Mouse (Mus musculus) limb, embryonic 12.5 days (tissue): ENCODE data around the gene Atxn1l. TPM values are rescaled to one million over a fixed set of nuclear protein-coding genes. Genes with fewer than 3 reads are reported as not detected.

Experiments used
- ATAC-seq: fragments of 200-750 bp; cut with Nextera tagmentation; 2 replicates; pipeline ENCODE4 v1.8.0; 2017; ENCODE audit warnings: low read depth, moderate TSS enrichment; ENCODE audit not compliant: insufficient number of reproducible peaks, insufficient read depth, low FRiP score, low TSS enrichment
- H3K27ac ChIP-seq: fragments of 300-500 bp; sonication (generic); 2 replicates; pipeline ENCODE4 v1.5.1; 2016; ENCODE audit warnings: mild to moderate bottlenecking, moderate library complexity
- H3K27me3 ChIP-seq: fragments of 300-500 bp; sonication (generic); 2 replicates; pipeline ENCODE4 v1.6.1; 2016; ENCODE audit warnings: mild to moderate bottlenecking, moderate library complexity
- H3K36me3 ChIP-seq: fragments of 300-500 bp; sonication (generic); 2 replicates; pipeline ENCODE4 v1.6.1; 2016; ENCODE audit warnings: mild to moderate bottlenecking, moderate library complexity
- H3K4me1 ChIP-seq: fragments of 300-500 bp; sonication (generic); replicated peaks from 2 replicates; pipeline ENCODE4 v1.6.1; 2016
- H3K4me2 ChIP-seq: fragments of 300-500 bp; sonication (generic); 2 replicates; pipeline ENCODE4 v1.6.1; 2016; ENCODE audit warnings: mild to moderate bottlenecking, moderate library complexity
- H3K4me3 ChIP-seq: fragments of 300-500 bp; sonication (generic); replicated peaks from 2 replicates; pipeline ENCODE4 v1.5.1; 2016; ENCODE audit warnings: mild to moderate bottlenecking
- H3K9ac ChIP-seq: fragments of 300-500 bp; sonication (generic); replicated peaks from 2 replicates; pipeline ENCODE4 v1.6.1; 2016; ENCODE audit warnings: mild to moderate bottlenecking, moderate library complexity
- H3K9me3 ChIP-seq: fragments of 300-500 bp; sonication (generic); 2 replicates; pipeline ENCODE4 v1.6.1; 2016; ENCODE audit warnings: mild to moderate bottlenecking, moderate library complexity
- WGBS: fragments of 180-500 bp; shearing (Covaris S2); methylation state at CpG from one replicate; pipeline ENCODE4 v1.1.7; 2016; 5-methylcytosine and 5-hydroxymethylcytosine counted together
- polyA plus RNA-seq: library from polyadenylated mRNA; unstranded; fragments of >200 nt; fragmentation: Nextera tagmentation; extraction: Ambion mirVana; gene quantifications from 2 replicates; pipeline ENCODE4 v1.2.1, GENCODE M21; 2016

The Atxn1l gene
- polyA plus RNA-seq, 1 experiment from 2014 or later, result 9.2 TPM

DNA sequence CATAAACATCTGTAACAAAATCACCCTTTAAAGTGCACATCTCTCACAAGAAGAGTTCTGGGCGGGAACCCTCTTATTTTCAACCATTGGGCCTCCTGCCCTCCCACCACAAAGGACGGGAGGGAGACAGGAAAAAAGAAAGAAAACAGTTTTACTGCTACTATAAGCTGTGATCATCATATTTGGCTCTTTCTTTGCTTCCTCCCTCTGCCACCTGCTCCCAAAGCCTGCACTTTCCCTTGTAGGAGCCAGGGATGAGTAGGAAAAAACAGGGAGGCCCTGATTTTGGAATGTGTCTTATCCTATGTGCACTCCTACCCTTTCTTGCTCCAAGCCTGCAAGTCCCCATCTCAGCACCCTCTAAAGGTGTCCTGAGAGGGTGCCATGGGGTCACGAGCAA, 6.5 kb downstream of the Atxn1l start:
- H3K27me3 ChIP-seq, result no peaks in the 10 kb centered on the region
- H3K4me3 ChIP-seq, result no peak overlapping the region
- peaks cover 82% of the 10 kb centered on the region for H3K36me3 ChIP-seq
- ATAC-seq, result no peak
- H3K9me3 ChIP-seq, result no peaks in the 10 kb centered on the region
- H3K4me1 ChIP-seq, result peaks cover under 1% of the 10 kb centered on the region; the same call in 1 of the 2 replicates
- no peak overlapping the region for H3K27ac ChIP-seq
- H3K4me2 ChIP-seq, result no peak overlapping the region
- no peak overlapping the region for H3K9ac ChIP-seq
- WGBS, result 85% methylated on average over 3 of the region's 3 CpGs

DNA sequence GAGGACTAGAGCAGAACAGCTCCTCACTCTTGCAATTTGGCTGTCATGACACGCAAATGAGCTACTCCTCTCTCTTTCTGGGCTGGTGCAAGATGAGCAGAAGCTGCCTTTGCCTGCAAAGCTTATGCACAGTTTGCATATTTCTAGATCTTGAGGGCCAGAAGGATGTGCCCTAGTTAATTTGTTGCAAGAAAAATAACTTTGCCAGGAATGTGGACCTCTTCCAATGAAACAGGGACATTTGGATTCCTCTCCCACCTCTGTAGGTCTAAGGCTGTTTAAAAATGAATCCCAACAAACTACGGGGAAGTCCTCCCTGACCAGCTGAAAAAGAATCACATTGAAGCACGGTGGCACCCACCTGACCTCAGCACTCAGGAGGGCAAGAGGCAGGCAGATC, 12.4 kb downstream of the Atxn1l start:
- peaks cover 94% of the 10 kb centered on the region for H3K36me3 ChIP-seq
- H3K9me3 ChIP-seq, result no peaks in the 10 kb centered on the region
- no peaks in the 10 kb centered on the region for H3K4me1 ChIP-seq
- H3K27me3 ChIP-seq, result no peaks in the 10 kb centered on the region
- no peak overlapping the region for H3K4me2 ChIP-seq
- 90% methylated on average over 3 of the region's 3 CpGs for WGBS
- H3K27ac ChIP-seq, result no peak overlapping the region
- no peak overlapping the region for H3K4me3 ChIP-seq
- ATAC-seq, result no peak
- no peak overlapping the region for H3K9ac ChIP-seq

DNA sequence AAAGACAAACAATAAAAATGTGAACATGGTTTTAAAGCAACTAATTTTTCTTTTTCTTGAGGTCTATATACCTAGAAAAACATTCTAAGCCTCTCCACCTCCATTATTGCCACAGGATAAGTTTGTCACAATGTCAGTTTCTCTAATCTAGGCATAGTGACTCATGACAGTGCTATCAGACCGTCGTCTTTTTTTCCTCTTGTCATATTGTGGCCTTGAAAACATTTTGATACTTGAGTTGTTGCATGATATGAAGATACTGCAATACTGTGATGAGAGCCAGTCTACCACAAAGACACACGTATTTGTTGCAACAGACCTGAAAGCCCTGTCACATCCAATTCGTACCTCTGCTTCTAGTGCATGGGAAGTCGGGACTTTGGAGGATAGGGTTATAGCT, 22.6 kb downstream of the Atxn1l start:
- ATAC-seq, result no peak
- Histone ChIP-seq H3K36me3 (peaks cover 95% of the 10 kb centered on the region), H3K4me2 (no peak overlapping the region), H3K27ac (no peak overlapping the region), H3K9ac (no peak overlapping the region), H3K4me1 (no peaks in the 10 kb centered on the region), H3K9me3 (no peaks in the 10 kb centered on the region), H3K27me3 (no peaks in the 10 kb centered on the region), H3K4me3 (no peak overlapping the region)
- WGBS, result 91% methylated on average over 5 of the region's 5 CpGs

DNA sequence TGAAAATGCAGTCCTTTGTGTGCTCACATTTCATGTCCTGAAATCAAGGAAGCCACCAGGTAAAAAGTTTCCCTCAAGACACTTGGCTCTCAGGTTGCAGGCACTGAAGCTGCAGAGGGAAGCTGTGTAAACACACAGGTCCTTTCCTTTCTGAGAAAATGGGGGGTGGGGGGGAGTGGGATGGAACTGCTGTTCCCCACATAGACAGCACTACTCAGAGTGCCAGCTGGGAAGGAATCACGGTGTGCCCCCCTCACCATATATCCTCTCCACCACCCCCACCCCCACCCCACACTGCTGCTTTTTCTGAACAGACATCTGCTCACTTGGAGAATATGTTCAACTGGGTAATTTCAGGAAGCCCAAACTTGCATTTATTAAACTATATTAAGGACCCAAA, 25.0 kb downstream of the Atxn1l start:
- Histone ChIP-seq H3K27me3 (no peaks in the 10 kb centered on the region), H3K9ac (no peak overlapping the region), H3K27ac (no peak overlapping the region), H3K36me3 (peaks cover 95% of the 10 kb centered on the region), H3K4me1 (peaks cover 8% of the 10 kb centered on the region), H3K4me2 (no peak overlapping the region), H3K9me3 (no peaks in the 10 kb centered on the region), H3K4me3 (no peak overlapping the region)
- ATAC-seq, result no peak
- WGBS, result 92% methylated on average over 1 of the region's 1 CpGs

DNA sequence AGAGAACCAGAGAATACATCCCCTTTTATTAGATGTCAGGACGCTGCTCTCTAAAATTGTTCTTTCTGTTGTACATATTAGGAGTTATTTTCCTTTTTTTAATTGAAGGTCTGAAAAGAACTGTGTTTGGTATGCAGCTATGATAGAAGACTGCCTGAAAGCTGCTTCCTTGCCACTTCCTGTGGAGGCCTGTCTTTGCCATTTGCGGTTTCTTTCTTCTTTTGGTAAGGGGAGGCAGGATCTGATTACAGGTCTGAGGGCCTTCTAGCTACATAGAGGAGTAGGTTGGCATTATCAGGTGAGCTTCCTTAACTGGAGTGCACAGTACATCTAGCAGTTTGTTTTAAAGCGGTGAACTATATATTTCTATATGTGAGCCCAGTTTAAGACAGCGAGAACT, 29.6 kb downstream of the Atxn1l start:
- peaks cover 54% of the 10 kb centered on the region for H3K36me3 ChIP-seq
- H3K9me3 ChIP-seq, result no peaks in the 10 kb centered on the region
- peaks cover 5% of the 10 kb centered on the region for H3K27me3 ChIP-seq
- ATAC-seq, result no peak
- 93% methylated on average over 4 of the region's 4 CpGs for WGBS
- H3K4me2 ChIP-seq, result no peak overlapping the region
- H3K9ac ChIP-seq, result no peak overlapping the region
- no peak overlapping the region for H3K4me3 ChIP-seq
- H3K27ac ChIP-seq, result no peak overlapping the region
- H3K4me1 ChIP-seq, result peaks cover 25% of the 10 kb centered on the region

DNA sequence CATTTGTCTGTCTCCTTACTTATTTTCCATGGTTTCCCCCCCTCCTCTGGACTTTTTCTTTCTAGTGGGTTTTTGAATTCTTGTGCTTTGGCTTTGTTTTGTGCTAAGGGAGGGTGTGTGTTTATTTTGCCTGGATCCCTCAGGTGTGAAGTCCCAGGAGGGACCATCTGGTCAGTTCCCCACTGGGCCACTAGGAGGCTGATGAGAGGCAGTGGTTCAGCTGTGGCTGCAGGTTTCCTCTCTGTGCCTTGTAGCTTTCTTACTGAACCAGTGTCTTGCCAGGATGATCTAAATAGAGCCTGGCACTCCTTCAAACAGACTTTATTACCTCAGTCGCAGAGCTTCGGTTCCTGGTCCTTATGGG, 30.7 kb downstream of the Atxn1l start:
- Histone ChIP-seq H3K4me3 (peak overlapping the region; percentile 94), H3K27me3 (peaks cover 5% of the 10 kb centered on the region), H3K27ac (no peak overlapping the region), H3K4me1 (peaks cover 25% of the 10 kb centered on the region), H3K9ac (peak overlapping the region; percentile 98; the same call in 1 of the 2 replicates), H3K36me3 (peaks cover 44% of the 10 kb centered on the region), H3K4me2 (peak overlapping the region; percentile 88), H3K9me3 (no peaks in the 10 kb centered on the region)
- WGBS, result 18% methylated on average over 2 of the region's 2 CpGs
- ATAC-seq, result no peak

DNA sequence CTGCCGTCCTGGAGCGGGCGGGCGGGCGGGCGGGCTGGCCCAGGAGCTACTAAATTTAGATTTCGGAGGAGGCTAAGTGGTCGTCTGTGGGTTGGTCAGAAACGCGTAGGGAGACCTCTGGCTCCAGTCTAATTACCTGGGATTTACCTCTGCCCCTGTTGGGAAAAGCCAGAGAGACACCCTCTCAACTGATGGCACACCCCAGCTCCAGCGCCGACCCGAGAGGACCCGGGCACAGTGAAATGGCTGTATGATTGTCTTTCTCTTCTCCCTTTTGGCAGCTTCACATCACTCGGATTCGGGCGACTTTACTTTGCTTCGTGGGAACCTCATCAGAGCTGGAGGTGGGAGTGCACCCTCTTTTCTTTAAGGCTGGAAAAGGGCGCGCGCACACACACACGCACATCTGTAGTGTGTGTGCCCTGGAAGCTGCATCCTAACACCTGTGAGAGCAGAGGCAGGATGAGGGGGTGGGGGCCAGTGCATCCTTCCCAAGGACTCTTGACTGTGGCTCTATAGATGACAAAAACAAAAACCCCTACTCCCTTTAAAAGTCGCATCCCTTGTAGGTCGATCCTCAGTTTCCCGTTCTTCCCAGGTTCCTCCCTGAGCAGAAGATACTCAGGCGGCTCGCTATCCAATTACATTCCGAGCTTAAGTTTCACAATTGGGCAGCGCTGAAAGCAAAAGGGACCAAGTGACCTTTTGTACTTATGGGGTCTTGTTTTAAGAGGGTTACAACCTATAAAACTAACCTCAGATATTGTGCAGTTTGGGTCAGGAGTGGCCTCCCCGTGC, 31.3 kb downstream of the Atxn1l start:
- ATAC-seq, result peak; percentile 64; the same call in 1 of the 2 replicates
- Histone ChIP-seq H3K9me3 (no peaks in the 10 kb centered on the region), H3K4me2 (peak overlapping the region; percentile 88), H3K27me3 (peaks cover 5% of the 10 kb centered on the region), H3K36me3 (peaks cover 38% of the 10 kb centered on the region), H3K4me3 (peak overlapping the region; percentile 94), H3K9ac (peak overlapping the region; percentile 98), H3K4me1 (peaks cover 25% of the 10 kb centered on the region), H3K27ac (peak overlapping the region; percentile 96)
- 1% methylated on average over 27 of the region's 30 CpGs for WGBS

DNA sequence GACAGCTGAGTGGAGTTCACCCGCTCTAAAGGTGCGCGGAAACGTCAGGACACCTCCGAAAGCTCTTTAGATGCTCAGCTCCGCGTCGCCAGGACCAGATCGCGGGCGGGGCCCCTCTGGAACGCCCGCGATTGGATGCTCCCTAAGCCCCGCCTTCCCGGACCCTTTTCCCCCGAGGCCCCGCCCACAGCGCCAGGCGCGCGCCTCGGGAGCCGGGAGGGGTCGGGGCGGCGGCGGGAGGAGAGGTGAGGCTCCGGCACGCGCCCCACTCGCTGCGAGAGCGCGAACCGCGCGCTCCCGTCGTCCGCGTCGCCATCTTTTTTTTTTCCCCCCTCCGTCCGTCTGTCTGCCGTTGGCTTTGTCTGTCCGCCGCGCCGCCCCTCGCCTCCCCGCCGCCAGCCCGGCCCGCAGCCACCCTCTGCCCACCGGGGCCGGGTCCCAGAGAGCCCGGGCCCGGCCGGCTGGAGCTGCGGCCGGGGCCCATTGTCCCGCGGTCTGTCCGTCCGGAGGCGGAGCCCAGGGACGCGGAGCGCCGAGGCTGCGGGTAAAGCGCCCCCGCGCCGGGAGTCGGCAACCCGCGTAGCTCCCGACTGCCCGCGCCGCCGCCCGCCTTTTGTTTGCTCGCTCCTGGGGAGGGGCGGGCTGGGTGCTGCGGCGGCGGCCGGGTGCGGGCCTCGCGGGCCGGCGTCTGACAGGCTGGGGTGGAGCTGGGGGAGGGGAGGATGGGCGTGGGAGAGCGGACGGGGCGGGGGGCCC, 32.0 kb downstream of the Atxn1l start, which contains the start of gene Zfp821:
Gene Zfp821, plus strand, starts transcription at position 227 of the 756 bp plus-strand sequence.
- ATAC-seq, result peak; percentile 80
- Histone ChIP-seq H3K36me3 (peaks cover 30% of the 10 kb centered on the region), H3K27ac (peak within 1 kb of the TSS; percentile 96), H3K27me3 (peaks cover 5% of the 10 kb centered on the region), H3K4me1 (peaks cover 25% of the 10 kb centered on the region), H3K4me3 (peak within 1 kb of the TSS; percentile 94), H3K9ac (peak within 1 kb of the TSS; percentile 98), H3K4me2 (peak within 1 kb of the TSS; percentile 88), H3K9me3 (no peaks in the 10 kb centered on the region)
- WGBS, result under 1% methylated on average over 85 of the region's 100 CpGs

DNA sequence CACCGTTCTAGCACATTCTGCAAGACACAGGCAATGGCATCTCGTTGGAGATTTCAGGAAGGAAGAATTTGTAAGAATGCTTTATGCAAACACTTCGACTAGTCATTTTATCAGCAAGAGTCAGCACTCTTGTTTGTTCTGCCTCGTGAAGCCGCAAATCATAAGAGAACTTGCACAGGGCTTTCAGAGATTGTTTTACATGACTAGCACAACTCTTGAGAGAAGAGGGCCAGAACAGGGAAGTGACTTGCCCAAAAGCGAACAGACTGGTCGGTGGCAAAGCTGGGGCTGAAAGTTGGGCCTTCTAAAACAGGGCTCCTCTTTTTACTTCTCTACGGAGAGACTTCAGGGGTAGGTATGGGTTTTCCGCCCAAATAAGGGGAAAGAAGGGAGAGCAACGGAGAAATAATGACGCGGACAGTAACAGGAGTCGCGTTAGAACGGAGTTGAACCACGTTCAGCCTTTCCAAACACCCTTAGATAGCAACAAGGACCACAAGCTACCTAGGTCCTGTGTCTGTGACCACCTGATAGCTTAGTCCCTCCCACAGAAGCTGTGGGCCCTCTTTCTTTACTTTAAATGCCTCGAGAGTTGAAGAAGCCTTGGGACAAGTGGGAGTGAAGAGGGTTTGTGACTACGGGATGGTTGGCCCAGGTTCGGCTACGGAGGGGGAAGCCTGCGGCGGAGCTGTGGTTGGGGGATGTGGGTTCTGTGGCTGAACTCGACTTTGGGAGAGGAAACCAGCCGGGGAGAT, 32.8 kb downstream of the Atxn1l start:
- peak overlapping the region; percentile 94 for H3K4me3 ChIP-seq
- H3K4me1 ChIP-seq, result peaks cover 25% of the 10 kb centered on the region
- 0 out of 2 replicates have a peak overlapping the region, but pooled peaks have one; percentile 50 for H3K27ac ChIP-seq
- H3K9me3 ChIP-seq, result no peaks in the 10 kb centered on the region
- WGBS, result 12% methylated on average over 24 of the region's 24 CpGs
- H3K27me3 ChIP-seq, result peaks cover 5% of the 10 kb centered on the region
- H3K36me3 ChIP-seq, result peaks cover 22% of the 10 kb centered on the region
- H3K4me2 ChIP-seq, result peak overlapping the region; percentile 88
- 0 out of 2 replicates have a peak, but pooled peaks have one; percentile 30 for ATAC-seq
- peak overlapping the region; percentile 98 for H3K9ac ChIP-seq

DNA sequence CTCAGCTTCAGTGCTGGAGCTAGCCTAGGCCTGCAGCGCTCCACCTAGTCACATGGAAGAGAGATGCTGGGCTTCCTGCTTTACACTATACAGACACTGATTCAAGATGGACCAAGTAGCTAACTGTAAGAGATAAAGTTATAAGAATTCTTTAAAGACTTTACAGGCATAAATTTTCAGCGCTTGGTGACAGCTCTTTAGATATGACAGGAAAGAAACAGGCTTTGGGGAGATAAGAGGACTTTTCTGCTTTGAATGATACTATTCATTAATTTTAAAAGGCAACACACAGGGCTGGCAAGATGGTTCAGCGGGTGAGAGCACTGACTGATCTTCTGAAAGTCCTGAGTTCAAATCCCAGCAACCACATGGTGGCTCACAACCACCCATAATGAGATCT, 39.1 kb downstream of the Atxn1l start:
- Histone ChIP-seq H3K9me3 (no peaks in the 10 kb centered on the region), H3K27me3 (no peaks in the 10 kb centered on the region; the same call in 1 of the 2 replicates), H3K27ac (no peak overlapping the region), H3K4me1 (peaks cover 10% of the 10 kb centered on the region), H3K4me3 (no peak overlapping the region), H3K36me3 (no peaks in the 10 kb centered on the region), H3K4me2 (no peak overlapping the region), H3K9ac (no peak overlapping the region)
- WGBS, result 82% methylated on average over 3 of the region's 3 CpGs
- ATAC-seq, result no peak

DNA sequence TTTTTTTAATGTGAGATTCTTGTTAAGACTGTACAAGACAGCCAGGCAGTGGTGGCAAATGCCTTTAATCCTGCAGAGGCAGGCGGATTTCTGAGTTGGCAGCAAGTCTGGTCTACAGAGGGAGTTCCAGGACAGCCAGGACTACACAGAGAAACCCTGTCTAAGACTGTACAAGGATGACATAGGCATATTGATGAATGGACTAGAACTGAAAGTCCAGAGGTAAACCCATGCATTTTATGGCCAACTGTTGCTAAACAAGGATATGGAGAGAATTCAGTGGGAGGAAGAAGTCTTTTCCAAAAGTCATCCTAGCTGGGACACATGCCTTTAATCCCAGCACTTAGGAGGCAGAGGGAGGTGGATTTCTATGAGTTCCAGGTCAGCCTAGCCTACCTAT, 39.8 kb downstream of the Atxn1l start:
- no peak overlapping the region for H3K4me2 ChIP-seq
- ATAC-seq, result no peak
- no peaks in the 10 kb centered on the region for H3K36me3 ChIP-seq
- no peak overlapping the region for H3K27ac ChIP-seq
- H3K27me3 ChIP-seq, result no peaks in the 10 kb centered on the region; the same call in 1 of the 2 replicates
- no peak overlapping the region for H3K9ac ChIP-seq
- no peaks in the 10 kb centered on the region for H3K9me3 ChIP-seq
- H3K4me1 ChIP-seq, result peaks cover 10% of the 10 kb centered on the region
- no peak overlapping the region for H3K4me3 ChIP-seq
- 76% methylated on average over 1 of the region's 1 CpGs for WGBS
